Mouse (Mus musculus): Measurements from ENCODE around the gene Hsd17b6.

DNA sequence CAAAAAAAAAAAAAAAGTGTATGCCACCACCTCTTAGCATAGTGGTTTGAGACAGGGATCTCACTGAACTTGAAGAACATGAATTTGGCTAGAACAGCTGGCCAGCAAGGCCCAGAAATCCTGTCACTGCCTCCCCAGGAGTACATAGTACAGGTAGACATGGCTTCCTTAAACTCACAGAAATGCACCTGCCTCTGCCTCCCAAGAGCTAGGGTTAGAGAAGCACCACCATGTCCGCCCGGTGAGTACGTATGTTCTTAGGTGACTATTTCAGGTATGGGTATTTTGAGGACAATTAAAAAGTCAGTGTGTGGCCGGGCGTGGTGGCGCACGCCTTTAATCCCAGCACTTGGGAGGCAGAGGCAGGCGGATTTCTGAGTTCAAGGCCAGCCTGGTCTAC, 45.6 kb upstream of the Hsd17b6 start:
- TF ChIP-seq USF1 (IDR thresholded peaks at IDR 0.05; ENCODE audit: low read depth, low read length) (no peak), POLR2A (IDR thresholded peaks at IDR 0.05; ENCODE audit: low read depth, low read length) (no peak), CTCF (conservative IDR thresholded peaks at IDR 0.05 in 1 of 2, IDR thresholded peaks at IDR 0.05 in 1 of 2; ENCODE audit: low read depth in 2 of 2, low read length in 2 of 2) (no peak), ZMIZ1 (IDR thresholded peaks at IDR 0.05; ENCODE audit: low read depth, low read length) (no peak), KAT2A (IDR thresholded peaks at IDR 0.05; ENCODE audit: insufficient replicate concordance, low read length) (no peak), EP300 (IDR thresholded peaks at IDR 0.05; ENCODE audit: low read length) (no peak), MAX (IDR thresholded peaks at IDR 0.05; ENCODE audit: low read length) (no peak)

All from CH12.LX (cell line).